Mouse (Mus musculus) midbrain, embryonic 10.5 days (tissue): ENCODE data around the gene Spata3. TPM values are rescaled to one million over a fixed set of nuclear protein-coding genes. Genes with fewer than 3 reads are reported as not detected.
"Not testable (repeated sequence)": the region's sequence is repeated elsewhere in the genome, so short reads cannot be mapped to it uniquely, and the experiment has no call there.

Source experiments
- DNase-seq: peaks from one replicate; pipeline ENCODE4 v3.0.0-alpha.2; 2017; ENCODE audit warnings: low spot score
- H3K27ac ChIP-seq: fragments of 300-500 bp; sonication (generic); replicated peaks from 2 replicates; pipeline ENCODE4 v1.5.1; 2016; ENCODE audit warnings: mild to moderate bottlenecking
- H3K27me3 ChIP-seq: fragments of 300-500 bp; sonication (generic); 2 replicates; pipeline ENCODE4 v1.6.1; 2016; ENCODE audit warnings: low read depth, mild to moderate bottlenecking; ENCODE audit not compliant: poor library complexity, severe bottlenecking
- H3K36me3 ChIP-seq: fragments of 300-500 bp; sonication (generic); 2 replicates; pipeline ENCODE4 v1.6.1; 2016; ENCODE audit warnings: mild to moderate bottlenecking, moderate library complexity
- H3K4me1 ChIP-seq: fragments of 300-500 bp; sonication (generic); 2 replicates; pipeline ENCODE4 v1.6.1; 2016
- H3K4me3 ChIP-seq: fragments of 300-500 bp; sonication (generic); 2 replicates; pipeline ENCODE4 v1.5.1; 2016; ENCODE audit warnings: mild to moderate bottlenecking, moderate library complexity
- H3K9me3 ChIP-seq: fragments of 300-500 bp; sonication (generic); replicated peaks from 2 replicates; pipeline ENCODE4 v1.6.1; 2016; ENCODE audit warnings: mild to moderate bottlenecking
- WGBS: fragments of 180-500 bp; shearing (Covaris S2); methylation state at CpG from one replicate; pipeline ENCODE4 v1.1.7; 2016; 5-methylcytosine and 5-hydroxymethylcytosine counted together
- polyA plus RNA-seq: library from polyadenylated mRNA; unstranded; fragments of >200 nt; fragmentation: Nextera tagmentation; extraction: Ambion mirVana; gene quantifications from 2 replicates; pipeline ENCODE4 v1.2.1, GENCODE M21; 2016

Gene Spata3
- polyA plus RNA-seq, 1 experiment from 2014 or later = not detected

DNA sequence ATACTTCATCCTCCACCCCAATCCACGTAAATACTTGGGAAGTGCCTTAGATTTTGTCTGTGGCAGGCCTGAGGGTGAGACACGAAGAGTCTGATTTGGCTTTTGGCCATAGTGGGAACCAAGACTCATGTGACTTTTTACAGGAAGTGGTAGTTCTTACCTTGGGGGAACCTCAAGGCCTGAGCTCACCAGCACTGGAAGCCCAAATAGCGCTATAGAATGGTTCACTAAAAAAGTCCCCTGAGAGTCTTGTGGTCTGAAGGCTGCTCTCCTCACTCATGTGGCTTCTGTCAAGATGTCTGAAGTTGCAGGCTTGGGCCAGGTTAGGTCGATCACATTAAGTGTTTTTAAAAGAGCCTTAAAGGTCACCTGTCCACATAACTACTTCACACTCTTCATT lies 18.6 kb upstream of the Spata3 start:
- DNase-seq = no peak
- WGBS = 89% methylated on average over 4 of the region's 4 CpGs
- H3K27me3 ChIP-seq = no peaks in the 10 kb centered on the region
- no peaks in the 10 kb centered on the region for H3K36me3 ChIP-seq
- H3K9me3 ChIP-seq = peaks cover 9% of the 10 kb centered on the region; the same call in 1 of the 2 replicates
- no peak overlapping the region for H3K4me3 ChIP-seq
- H3K27ac ChIP-seq = no peak overlapping the region
- no peaks in the 10 kb centered on the region for H3K4me1 ChIP-seq

DNA sequence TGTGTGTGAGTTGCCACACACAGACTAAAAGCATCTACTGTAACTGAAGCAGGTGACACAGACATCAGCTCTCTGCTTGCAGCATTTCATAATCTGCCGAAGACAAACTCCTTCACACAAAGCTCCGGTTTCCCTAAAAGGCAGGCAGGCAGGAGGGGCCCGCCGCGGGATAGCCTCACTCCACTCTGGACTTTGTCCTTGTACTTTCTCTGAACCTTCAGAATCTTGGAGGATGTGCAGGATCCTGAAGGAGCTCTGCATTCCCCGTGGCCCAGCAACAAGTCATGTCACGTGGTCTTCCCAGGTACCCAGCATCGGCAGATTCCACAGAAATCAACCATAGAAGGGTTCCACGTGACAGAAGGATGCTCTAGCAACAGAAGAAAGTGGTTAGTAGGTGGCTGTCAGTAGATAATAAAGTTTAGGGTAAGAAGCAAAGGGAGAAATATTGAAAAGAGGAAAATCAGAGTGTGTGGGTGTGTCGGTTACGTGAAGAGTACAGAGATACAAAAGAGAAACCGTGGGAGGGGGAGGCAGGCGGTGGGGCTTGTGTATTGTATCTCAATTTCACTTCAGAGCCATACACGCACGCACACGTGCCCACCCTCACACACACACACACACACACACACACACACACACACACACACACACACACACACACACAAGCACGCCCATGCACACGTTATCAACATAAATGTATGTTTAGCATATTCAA lies 16.6 kb upstream of the Spata3 start:
- 84% methylated on average over 18 of the region's 18 CpGs for WGBS
- H3K27me3 ChIP-seq = no peaks in the 10 kb centered on the region
- no peak overlapping the region for H3K4me3 ChIP-seq
- no peaks in the 10 kb centered on the region for H3K36me3 ChIP-seq
- DNase-seq = no peak
- 0 out of 2 replicates have a peak, but pooled peaks cover 3% of the 10 kb centered on the region for H3K9me3 ChIP-seq
- no peaks in the 10 kb centered on the region for H3K4me1 ChIP-seq
- no peak overlapping the region for H3K27ac ChIP-seq

DNA sequence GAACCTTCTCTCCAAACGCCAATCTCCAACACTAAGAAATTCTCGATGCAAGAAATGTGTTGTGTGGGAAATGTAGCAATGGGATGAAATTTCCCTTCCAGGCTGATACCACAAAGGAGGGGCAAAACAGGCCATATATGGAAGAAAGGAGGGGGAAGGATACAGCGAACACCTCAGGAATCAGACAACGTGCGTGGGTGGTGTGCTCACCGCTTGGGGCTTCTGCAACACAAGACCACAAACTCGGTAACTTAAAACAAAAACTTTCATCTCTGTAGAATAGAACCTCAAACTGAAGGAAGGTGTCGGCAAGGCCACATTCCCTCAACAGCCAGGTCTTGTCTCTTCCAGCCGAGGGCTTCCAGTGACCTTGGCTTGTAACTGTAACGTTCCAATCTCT lies 11.1 kb upstream of the Spata3 start:
- H3K4me3 ChIP-seq = no peak overlapping the region
- no peak for DNase-seq
- no peak overlapping the region for H3K27ac ChIP-seq
- H3K27me3 ChIP-seq = no peaks in the 10 kb centered on the region
- 0 out of 2 replicates have a peak, but pooled peaks cover 3% of the 10 kb centered on the region for H3K4me1 ChIP-seq
- H3K36me3 ChIP-seq = no peaks in the 10 kb centered on the region
- WGBS = 94% methylated on average over 10 of the region's 10 CpGs
- H3K9me3 ChIP-seq = no peaks in the 10 kb centered on the region

DNA sequence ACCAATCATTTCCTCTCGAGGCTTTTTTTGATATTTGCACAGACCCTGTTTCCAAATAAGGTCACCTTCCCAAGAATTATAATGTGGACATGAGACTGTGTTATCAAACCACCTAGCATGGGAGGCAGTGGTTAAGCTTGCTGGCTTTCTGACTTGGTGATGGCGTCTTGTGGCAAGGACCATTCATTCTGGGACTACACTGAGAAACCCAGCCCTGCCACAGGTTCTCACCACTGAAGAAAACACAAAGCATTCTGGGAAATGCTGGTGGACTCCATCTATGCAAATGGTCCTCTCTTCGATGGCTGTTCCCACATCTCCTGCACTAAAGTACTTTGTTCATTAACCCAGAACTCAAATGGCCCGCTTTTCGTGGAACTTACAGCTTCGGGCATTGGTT lies 10.6 kb upstream of the Spata3 start:
- Histone ChIP-seq H3K4me1 (0 out of 2 replicates have a peak, but pooled peaks cover 3% of the 10 kb centered on the region), H3K27ac (no peak overlapping the region), H3K36me3 (no peaks in the 10 kb centered on the region), H3K9me3 (no peaks in the 10 kb centered on the region), H3K27me3 (no peaks in the 10 kb centered on the region), H3K4me3 (no peak overlapping the region)
- DNase-seq = no peak
- whole genome bisulfite sequencing = 86% methylated on average over 6 of the region's 6 CpGs

DNA sequence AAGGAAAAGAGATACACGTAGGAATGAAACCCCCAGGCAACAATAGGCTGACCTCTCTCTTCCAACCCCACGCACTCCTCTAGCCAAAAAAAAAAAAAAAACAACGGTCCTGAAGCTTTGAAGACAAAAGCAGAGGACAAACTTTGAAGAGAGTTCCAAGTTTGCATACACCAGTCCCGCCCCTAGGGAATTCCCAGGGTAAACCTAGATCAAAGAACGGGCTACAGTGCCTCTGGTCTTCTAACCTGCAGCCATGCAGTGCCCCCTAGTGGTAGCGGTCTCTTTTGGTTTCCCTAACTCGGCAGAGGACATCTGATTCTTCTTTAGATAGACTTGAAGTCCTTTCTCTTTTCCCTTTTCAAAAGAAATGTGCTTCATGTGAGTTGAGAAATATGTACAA lies 8.8 kb upstream of the Spata3 start:
- DNase-seq = peak; percentile 83
- Histone ChIP-seq H3K4me3 (no peak overlapping the region), H3K36me3 (no peaks in the 10 kb centered on the region), H3K27me3 (no peaks in the 10 kb centered on the region), H3K27ac (no peak overlapping the region), H3K9me3 (peaks cover 9% of the 10 kb centered on the region), H3K4me1 (0 out of 2 replicates have a peak, but pooled peaks cover 3% of the 10 kb centered on the region)
- WGBS = 2% methylated on average over 7 of the region's 7 CpGs

DNA sequence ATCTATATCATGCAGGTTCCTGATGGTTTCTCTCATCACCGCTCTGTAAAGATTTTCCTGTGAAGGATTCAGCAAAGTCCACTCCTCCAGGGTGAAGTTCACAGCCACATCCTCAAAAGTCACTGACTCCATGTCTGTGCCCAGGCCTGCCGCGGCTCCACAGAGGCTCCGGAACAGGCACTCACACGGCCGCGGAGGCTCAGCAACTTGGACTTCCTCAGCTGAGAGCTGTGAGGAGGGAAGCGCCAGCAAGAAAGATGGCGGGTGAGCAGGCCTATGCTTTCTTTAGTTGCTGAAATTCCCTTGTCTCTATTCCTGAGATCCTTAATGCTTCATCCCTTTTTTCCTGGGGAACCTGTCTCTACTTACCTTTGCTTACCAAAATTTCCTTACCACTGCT lies 858 bp upstream of the Spata3 start:
- not testable (repeated sequence) for H3K4me3 ChIP-seq
- 96% methylated on average over 9 of the region's 9 CpGs for whole genome bisulfite sequencing

DNA sequence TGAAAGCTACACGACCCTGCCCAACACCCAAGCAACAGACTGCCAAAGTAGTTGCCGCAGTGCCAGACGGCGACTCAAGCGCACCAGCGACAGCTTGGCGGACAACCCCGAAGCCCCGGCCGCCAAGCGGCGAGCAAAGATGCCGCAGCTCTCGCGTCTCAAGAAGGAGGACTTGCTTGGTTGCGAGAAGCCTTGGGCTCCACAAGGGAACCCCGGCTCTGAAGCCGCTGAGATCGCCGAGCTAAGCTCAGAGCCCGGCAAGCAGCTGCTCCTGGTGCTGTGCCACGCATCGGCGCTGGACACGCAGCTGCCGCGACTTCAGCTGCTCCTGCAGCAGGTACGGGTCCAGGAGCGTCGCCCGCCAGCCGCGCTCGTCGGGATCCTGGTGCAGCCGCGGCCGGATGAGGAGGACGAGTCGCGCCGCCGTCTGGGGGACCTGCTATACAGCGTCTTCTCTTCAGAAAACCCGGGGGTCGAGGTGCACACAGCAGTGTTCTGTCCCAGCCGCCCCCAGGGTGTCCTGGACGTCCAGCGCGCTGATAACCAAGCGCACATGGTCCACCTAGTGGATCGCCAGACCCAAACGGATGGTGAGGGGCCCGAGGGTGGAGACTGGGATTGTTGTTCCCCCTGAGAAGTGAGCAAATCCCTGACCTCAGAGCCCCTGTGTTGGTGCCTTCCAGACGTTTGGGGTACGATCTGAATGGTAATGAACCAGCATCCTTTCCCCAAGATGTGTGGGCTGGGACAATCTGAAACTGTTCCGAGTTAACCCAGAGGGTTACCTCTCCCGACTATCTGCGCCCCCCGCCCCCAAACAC lies 1.8 kb downstream of the Spata3 start:
- 4% methylated on average over 60 of the region's 60 CpGs for WGBS
- no peaks in the 10 kb centered on the region for H3K9me3 ChIP-seq
- no peak overlapping the region; the same call in 1 of the 2 replicates for H3K27ac ChIP-seq
- H3K27me3 ChIP-seq = peaks cover 50% of the 10 kb centered on the region
- peak overlapping the region; percentile 62 for H3K4me3 ChIP-seq
- DNase-seq = peak; percentile 80
- peaks cover 13% of the 10 kb centered on the region for H3K4me1 ChIP-seq
- no peaks in the 10 kb centered on the region for H3K36me3 ChIP-seq

More for the DNA sequence above, 858 bp upstream of the Spata3 start:
- not testable (repeated sequence) for H3K27ac ChIP-seq, DNase-seq, H3K9me3 ChIP-seq, H3K36me3 ChIP-seq
- Histone ChIP-seq H3K4me1 (peaks cover 13% of the 10 kb centered on the region), H3K27me3 (peaks cover 46% of the 10 kb centered on the region)

DNA sequence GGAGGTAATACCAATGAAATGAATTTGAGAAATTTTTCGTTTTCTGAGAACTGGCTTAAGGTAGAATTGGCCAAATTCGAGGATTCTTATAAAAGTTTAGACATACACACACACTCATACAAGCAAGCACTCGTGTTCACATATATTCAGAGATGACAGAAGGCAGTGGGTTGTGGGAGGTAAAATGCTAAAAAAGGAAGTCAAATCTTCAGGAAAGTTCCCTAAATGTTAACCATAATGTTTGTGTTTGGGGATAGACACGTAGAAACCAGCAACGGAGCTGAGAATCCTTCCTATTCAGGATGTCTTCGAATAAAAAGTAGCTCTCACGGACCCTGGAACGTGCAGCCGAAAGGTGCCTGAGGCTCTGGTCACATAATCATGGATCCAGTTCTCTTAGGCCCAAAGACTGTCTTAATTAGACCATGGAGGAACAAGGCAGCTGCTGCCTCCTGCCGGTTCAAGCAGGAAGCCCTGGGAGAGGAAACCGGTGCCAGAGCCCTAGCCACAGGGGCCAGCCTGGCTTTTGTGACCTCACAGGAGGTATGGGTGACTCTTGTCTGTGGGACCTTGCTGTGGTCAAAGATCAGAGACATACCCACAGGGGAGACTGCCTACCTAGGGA lies 4.9 kb downstream of the Spata3 start:
- peaks cover 13% of the 10 kb centered on the region for H3K4me1 ChIP-seq
- WGBS = 74% methylated on average over 11 of the region's 11 CpGs
- no peak overlapping the region for H3K27ac ChIP-seq
- DNase-seq = no peak
- H3K9me3 ChIP-seq = no peaks in the 10 kb centered on the region
- peaks cover 46% of the 10 kb centered on the region for H3K27me3 ChIP-seq
- H3K4me3 ChIP-seq = no peak overlapping the region
- no peaks in the 10 kb centered on the region for H3K36me3 ChIP-seq

DNA sequence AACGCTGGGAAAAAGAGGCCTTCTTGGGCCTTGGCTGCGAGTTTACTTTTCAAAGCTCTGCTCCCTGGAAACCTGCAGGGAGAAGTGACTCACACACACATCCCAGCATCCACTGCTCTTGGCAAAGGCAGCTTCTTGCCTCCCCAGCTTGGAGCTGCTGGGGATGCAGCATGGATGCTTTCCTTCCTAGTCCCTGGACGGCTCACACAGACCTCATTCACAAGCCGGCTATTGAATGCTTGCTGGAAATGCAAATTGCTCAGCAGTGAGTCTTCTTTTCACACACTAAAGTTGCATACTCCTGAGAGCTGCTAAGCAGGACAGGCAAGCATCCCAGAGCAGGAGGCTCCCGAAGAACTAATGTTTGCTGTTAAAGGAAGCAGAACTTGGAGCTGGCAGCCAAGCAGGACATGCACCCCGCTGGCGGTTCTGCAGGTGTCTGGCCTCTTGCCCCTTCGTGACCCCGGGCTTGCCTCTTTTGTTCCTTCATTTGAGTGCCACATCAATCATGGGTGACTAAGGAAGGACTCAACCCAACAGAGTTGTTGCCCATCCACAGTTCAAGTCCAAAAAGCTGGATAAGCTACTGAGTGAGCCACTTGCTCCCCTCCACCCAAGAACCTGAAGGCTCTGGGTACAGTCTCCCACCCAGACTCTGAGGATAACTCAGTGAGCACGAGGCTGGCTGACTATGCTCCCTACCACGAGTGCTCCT lies 15.8 kb downstream of the Spata3 start:
- Histone ChIP-seq H3K9me3 (no peaks in the 10 kb centered on the region), H3K27me3 (0 out of 2 replicates have a peak, but pooled peaks cover 4% of the 10 kb centered on the region), H3K4me3 (no peak overlapping the region), H3K27ac (peak overlapping the region; percentile 58), H3K36me3 (no peaks in the 10 kb centered on the region), H3K4me1 (peaks cover 20% of the 10 kb centered on the region)
- 16% methylated on average over 11 of the region's 11 CpGs for WGBS
- DNase-seq = no peak

DNA sequence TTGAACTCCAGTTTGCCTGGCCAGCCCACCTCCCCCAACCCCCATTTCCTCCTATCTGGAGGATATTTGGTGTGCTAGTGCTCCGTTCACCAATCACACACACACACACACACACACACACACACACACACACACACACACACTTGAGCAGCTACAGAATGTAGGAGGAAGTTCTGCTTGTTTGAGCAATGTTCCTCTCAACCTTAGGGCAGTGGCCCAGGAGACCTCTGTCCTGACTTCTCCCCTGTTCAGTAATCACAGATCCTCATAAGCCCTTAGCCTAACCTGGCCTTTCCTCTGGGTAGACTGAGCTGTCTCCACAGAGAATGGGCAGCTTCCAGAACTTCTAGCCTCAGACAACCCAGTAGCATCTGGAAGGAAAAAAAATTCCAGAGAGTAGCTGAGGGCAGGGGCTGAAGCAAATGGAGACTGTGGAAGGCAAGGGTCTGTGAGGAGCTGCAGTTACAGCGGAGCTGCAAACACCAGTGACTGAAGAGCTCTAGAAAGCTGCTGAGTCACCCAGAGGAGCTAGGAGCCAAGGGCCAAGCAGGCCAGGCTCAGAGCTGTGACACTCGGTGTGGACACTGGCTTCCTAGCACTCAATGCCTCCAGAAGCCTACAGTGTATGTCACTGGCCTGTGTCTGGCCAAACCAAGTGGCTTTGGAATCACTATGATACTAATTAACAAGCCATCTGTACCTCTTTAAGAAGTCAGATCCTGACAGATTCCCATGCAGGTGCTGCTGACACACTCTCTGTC lies 21.8 kb downstream of the Spata3 start:
- H3K9me3 ChIP-seq = peaks cover 15% of the 10 kb centered on the region
- H3K36me3 ChIP-seq = no peaks in the 10 kb centered on the region
- no peak for DNase-seq
- WGBS = 78% methylated on average over 3 of the region's 3 CpGs
- H3K27me3 ChIP-seq = peaks cover 5% of the 10 kb centered on the region
- H3K4me3 ChIP-seq = no peak overlapping the region
- no peak overlapping the region for H3K27ac ChIP-seq
- H3K4me1 ChIP-seq = peaks cover 6% of the 10 kb centered on the region; the same call in 1 of the 2 replicates

DNA sequence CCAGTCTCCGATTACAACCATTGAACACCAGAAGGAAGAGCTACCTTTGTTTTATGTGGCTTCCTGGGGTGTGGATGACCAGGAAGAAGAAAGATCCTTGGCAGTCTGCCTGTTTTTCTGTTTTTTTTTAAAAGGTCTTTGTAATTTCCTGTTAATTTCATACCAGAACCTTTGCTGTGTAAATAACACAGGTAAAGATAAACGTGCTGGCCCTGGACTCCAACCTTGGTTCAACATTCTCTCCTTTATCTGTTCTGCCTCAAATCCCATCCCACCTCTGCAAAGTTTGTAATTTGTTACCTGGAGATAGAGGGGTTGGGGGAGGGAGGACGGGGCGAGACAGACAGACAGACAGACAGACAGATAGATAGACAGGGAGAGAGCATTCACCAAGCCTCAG lies 23.5 kb downstream of the Spata3 start:
- H3K4me1 ChIP-seq = no peaks in the 10 kb centered on the region
- H3K4me3 ChIP-seq = no peak overlapping the region
- no peak for DNase-seq
- H3K36me3 ChIP-seq = no peaks in the 10 kb centered on the region
- 73% methylated on average over 4 of the region's 4 CpGs for WGBS
- no peak overlapping the region for H3K27ac ChIP-seq
- H3K27me3 ChIP-seq = peaks cover 22% of the 10 kb centered on the region
- H3K9me3 ChIP-seq = peaks cover 15% of the 10 kb centered on the region

DNA sequence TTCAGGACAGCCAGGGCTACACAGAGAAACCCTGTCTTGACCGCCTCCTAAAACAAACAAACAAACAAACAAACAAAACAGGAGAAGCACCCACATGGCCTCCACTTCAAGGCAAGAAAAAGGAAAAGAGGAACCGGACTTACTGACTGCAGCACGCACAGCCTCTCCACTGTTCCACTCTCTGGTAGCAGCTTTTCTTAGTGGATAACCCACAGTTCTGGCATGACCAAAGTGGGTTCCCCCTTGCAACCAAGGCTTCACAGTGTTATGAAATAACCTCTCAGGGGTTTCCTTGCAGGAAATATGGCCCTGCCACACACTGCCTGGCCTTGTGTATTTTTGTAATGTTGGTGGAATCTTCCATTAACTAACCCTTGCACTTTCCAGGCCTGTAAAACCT lies 24.2 kb downstream of the Spata3 start:
- no peak overlapping the region for H3K4me3 ChIP-seq
- H3K27me3 ChIP-seq = peaks cover 29% of the 10 kb centered on the region
- no peaks in the 10 kb centered on the region for H3K36me3 ChIP-seq
- H3K9me3 ChIP-seq = peaks cover 15% of the 10 kb centered on the region
- DNase-seq = no peak
- H3K4me1 ChIP-seq = peaks cover 3% of the 10 kb centered on the region; the same call in 1 of the 2 replicates
- WGBS = 94% methylated on average over 3 of the region's 3 CpGs
- H3K27ac ChIP-seq = no peak overlapping the region
